Mouse (Mus musculus) brain, adult 2 months (tissue): Measurements from ENCODE around the gene Gng7.

Source experiments
- DNase-seq: peaks from one replicate; pipeline ENCODE4 v3.0.0; 2011; ENCODE audit warnings: low read depth, low spot score

Gene Gng7

DNA sequence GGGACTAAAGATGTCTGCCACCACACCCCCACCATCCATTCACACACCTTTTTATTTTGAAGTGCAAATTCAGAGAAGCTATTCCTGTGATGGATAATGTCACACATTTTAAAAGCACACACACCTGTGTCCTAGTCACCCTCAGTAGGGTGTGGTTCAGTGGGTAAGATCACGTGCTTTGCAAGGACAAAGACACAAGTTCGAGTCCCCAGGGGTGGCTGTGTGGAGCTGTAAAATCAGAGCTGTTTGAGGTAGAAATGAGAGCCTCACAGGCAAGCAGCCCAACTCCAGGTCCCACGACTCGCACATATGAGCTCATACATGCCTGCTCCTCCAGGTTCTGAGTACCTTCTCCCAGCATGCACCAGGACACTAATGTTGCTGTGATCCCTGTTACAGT lies 46.6 kb downstream of the Gng7 start:
- no peak for DNase-seq

DNA sequence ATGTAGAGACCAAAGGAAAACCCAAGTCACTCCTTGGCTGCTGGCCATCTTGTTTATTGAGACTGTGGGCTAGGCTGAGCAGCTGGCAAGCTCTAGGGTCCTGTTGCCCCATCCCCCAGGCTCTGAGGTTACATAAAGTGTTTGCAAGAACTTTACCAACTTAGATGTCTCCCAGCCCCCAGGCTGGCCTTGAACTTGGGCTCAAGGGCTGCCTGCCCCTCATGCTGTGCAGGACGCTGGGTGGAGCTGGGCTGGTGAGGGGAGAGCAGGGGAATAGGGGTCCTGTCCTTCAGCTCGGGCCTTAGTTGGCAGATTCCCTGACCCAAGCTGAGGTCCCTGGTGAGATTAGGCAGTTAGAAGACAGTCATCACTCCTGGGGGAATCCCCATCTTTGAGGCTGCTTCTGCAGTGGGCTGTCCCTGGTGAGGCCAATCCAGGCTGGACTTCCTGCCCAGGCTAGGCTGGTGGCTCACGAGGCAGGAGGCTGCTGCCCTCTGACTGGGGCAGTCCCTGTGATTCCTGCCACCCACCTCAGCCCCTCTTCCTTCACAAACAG lies 47.6 kb downstream of the Gng7 start:
- DNase-seq = no peak

DNA sequence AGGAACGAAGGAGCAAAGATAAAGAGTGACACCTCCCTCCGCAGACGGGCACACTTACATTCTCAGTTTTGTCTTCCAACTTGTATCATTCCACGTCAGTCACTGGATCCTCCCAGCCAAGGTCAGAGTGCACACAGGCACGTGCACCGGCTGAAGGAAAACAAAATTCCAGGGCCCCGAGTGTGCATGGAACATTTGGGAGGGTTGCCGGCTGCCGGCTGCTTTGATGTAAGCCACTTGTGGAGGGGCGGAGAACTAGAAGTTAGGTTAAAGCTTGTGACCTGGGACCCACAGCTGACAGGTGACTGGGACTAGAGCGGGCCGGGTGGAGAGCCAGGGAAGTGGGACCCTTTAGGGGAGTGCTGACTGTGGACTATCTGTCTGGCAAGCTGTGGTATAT lies 48.4 kb downstream of the Gng7 start:
- DNase-seq = no peak

DNA sequence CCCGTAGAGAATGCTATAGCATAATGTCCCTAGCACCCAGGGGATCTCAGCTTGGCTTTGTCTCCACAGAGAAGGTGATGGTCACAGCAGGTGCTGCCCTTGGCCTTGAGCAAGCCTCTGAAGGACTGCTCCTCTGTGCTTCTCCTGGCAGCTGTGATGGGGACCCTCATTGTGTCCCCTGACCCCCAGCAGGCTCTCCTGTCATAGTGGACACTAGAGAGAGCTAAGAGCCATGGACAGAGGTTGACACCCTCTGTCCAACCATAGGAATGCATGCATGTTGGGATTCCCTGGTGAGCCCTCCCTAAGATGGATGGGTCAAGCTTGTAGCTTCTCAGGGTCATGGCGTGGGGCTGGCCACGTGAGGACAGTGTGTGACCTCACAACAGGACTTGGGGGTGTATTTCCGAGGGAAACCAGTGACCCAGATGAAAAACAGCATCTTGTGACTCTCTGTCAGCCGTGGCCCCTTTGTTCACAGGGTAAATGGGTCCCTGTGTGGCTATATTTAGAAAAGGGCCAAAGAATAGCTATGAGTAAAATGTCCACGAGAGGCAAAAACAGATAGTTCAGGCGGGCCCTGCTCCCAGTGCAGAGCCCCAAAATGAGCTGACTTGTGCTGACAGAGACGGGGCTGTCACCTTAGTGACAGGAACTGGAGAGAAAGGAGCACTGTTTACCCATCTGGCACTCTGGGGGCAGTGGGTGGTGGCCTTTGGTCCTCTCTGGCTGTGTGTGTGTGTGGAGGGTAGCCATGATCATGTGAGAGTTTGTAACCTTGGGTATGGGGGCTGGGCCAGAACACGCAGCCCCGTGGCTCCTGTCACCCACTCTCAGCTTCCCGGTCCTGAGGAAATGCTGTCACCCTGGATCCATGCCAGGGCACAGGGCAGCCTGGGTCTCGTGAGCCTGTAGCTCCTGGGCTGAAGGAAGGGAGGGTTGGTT lies 51.4 kb downstream of the Gng7 start:
- DNase-seq = peak; percentile 78

DNA sequence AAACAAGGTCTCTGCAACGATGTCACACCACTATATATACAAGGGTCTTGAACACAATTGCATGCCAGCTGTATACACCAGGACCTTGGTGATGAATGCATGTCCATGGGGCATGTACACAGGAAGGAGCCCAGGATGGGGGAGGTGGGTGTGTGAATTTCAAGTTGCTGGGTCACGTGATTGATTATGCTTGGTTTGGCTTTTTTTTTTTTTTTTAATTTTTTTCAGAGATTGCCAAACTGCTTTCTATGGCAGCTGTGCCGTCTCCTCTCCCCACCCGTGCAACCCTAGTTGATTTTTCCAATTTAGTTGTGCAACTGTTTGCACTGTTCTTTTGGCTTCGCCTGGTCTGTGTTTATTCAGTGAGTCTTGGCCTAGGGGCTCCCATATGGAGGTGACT lies 52.2 kb downstream of the Gng7 start:
- DNase-seq = no peak

DNA sequence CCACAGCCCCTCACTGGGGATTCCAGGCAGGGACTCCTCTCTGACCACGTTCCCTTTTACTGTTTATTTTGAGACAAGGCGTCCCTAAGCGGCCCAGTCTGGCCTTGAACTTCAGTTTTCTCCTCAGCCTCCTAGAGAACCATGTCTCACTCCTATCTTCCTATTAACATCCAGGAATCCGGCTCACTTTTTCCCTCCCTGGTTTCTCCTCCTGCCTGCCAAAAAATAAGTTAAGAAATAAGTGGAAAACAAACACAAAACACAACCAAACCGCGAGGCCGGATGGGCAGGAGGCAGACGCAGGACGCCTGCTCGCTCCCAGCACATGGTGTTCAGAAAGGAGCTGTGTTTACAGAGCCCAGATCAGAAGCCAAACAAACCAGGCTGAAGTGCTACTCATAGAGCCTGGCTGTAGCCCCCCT lies 52.7 kb downstream of the Gng7 start:
- no peak for DNase-seq

DNA sequence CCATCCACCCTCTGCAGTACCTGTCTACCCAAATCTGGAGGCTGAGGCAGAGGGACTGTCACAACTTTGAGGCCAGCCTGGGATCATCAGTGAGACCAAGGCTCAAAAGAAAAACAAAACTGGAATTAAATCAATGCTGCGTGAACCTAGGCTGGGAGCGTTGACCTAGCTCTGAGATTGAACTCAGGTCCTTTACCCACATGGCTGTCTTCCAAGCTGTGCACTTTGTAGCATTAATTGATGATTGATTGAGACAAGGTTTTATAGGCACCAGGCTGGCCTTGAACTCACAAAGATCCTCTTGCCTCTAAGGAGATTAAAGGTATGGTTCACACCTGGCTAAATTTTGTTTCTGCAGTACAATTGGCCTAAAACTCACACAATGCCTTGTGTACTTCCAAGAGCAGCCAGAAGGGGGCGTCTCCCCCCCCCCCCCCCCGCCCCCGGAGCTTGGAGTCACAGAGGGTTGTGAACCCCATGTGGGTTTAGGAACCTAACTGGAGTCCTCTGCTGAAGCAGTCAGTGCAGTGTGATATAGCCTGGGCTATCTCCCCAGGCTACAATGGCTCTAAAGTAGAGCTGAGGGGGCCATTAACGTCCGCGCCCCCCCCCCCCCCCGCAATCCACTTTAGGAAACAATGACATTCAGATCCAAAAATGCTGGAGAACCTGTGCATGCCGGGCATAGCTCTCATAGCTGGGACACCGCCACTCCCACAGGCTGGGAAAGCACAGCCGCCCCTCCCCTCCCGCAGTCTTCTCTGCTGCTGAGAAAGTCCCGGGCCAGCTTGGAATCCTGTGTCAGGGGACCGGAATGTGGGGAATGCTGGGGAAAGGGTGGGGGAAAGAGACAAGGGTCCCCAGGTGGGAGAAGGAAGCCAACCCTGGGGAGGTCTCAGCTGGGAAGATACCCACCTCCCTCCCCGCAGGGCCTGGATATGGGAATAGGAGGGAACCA lies 53.9 kb downstream of the Gng7 start:
- no peak for DNase-seq

DNA sequence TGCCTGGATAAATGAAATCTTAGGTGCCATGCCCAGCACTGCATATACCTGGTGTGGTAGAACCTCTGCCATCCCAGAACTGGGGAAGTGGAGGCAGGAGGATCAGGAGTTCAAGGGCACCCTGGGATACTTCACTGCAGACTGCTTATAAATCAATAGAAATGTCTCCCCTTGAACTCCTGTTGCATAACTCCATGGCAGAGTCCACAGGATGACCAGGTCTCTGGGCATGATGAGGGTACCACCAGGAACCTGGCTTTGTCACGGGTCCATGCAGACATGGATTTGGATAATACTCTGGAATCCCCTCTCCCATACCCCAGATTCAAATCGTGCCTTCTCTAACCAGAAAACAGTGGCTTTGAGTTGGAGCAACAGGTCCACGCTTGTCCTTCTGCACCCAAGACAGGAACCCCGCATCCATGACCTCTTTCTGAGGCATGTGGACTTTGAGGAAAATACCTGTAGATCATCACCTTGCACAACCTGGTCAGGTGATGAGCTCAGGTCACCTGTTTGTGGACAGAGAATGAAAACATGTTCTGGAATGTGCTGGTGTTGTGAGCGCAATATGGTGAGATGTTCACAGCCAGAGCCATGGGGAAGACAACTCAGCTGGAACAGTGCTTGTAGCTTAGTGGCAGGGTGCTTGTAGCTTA lies 55.6 kb downstream of the Gng7 start:
- DNase-seq = no peak

DNA sequence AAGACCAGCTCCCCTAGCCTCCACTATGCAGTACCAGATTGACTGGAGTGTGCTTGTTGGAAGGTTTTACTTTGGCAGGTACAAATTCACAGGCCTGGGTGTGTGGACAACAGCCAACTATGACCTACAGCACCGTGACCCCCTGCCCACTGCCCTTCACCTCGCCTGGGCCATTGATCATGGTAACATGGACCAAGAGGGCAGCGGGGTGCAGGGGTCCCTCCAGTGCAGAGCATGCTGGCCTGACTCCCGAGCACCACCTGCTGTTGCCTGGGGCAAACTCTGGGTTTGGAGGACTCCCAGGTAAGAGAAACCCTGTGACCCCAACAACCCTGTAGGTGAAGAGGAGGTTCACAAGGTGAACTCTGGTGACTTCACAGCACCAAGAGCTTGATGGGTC lies 57.0 kb downstream of the Gng7 start:
- DNase-seq = no peak

DNA sequence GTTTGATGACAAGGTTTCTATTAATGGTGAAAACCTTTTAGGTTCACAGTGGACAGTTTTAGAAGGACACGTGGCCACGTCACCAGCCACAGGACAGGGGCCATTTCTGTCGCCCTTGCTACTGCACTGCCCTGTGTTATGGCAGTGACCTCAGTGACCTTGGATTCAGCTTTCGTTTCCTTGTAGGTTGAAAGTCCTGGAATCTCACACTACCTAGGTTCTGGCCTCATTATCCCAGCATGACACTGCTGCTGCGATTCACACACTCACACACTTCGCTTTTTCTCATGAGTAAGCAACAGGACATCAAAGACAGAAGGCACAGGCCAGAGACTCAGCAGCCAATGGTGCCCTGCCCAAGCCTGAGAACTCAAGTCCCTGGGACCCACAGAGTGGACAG lies 57.8 kb downstream of the Gng7 start:
- DNase-seq = no peak

DNA sequence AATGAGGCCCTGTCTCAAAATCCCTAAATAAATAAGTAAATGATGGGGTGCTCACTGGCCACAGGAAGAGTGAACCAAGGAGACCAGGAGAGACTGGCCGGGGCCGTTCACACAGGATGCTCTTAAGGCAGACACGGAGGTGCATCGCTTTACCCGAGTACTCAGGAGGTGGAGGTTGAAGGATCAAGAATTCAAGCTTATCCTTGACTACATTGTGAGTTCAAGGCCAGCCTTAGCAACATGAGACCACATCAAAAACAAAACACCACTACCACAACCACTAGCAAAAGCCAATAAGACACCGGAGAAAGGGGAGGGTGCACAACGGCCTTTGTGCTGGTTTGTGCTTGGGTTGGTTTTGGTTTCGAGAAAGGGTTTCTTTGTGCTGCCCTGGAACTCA lies 58.4 kb downstream of the Gng7 start:
- DNase-seq = no peak

DNA sequence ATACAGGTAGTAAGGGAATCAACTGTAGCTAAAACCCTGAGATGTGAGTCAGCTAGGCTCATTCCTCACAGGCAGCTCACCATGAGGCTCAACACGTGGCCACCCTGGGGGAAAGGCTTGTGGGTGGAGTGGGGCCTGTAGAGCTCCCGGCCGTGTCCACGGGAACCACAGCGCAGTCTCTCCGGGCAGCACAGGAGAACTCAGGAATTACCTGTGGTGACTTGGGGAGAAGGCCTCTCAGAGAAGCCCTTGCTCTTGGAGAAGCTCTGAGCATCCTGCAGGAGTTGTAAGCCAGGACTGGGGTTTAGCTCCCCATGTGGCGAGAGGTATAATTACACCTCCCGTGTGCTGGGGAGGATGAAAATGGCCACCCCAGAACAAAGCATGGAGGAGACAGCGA lies 59.2 kb downstream of the Gng7 start:
- DNase-seq = peak; percentile 90

DNA sequence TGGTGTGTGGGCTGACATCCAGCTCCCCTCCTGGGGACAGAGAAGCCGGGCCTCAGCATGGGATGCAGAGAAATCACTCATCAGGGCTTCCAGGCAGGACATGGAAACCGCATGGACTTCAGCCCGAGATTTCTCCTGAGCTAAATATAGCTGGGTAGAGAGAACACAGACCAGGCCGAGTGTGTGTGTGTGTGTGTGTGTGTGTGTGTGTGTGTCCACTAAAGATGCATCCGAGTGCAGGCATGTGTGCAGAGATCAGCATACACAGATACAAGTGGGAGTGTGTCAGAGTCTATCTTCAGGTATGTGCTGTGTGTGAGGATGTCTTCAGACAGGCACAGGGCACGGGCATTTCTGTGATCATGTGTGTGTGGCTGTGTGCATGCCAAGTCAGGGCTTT lies 59.9 kb downstream of the Gng7 start:
- no peak for DNase-seq

DNA sequence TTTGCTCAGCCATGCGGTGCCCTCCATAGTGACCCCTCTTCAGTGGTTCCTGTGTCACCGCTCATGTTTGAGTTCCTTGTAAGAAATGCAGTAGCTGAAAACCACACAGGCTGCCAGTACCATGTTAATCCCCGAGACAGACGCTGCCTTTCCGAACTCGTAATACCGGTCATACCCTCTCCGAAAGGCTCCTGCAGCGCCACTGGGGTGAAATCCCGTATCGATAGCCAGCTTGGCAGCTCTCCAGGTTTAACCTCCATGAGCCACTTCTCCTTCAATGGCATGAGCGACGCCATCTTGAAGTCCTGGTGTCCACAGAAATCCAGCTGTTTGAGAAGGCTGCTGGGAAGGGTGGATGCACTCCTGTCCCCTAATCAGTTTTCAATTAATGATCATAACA lies 60.3 kb downstream of the Gng7 start:
- no peak for DNase-seq

DNA sequence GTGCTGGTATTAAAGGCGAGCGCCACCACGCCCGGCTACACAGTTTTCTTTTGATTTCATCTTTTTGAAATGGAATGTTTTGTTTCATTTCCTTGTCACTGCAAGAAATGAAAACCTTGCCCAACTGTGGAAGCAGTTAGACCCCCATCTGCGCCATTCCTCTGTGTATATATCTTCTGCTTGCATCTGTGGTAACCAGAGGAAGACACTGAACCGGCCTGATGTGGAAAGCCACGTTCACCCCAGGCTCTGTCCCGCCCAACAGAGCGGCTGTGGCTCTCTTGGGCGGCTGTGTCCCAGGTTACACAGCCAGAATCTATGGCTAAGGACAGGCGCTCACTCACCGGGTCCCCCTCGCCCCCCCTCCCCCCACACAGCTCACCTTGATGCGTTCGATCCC lies 62.3 kb downstream of the Gng7 start:
- no peak for DNase-seq

DNA sequence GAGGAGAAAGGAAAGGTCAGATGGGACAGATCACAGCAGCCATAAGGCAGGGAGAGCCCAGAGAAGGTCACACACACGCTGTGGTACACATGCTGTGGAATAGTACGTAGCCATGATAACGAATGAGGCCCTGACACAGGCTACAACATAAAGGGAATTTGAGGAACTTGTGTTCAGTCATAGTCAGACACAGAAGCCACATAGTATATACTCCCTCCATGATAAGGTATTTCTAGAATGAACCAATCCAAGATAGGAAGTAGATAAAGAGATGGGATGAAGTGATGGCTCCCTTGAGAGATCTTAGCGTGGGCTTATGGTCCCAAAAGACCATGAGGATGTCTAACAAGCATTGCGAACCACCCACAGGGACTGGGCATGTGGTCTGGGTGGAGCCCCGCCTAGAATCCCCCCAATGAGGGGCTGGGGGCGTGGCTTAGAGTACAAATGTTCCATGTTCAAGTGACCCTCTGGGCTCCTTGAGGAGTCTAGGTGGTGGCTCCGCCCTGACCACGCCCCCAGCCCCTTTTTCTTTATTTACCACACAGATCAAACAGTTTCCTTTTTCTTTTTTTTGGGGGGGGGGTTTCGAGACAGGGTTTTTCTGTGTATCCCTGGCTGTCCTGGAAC lies 62.9 kb downstream of the Gng7 start:
- no peak for DNase-seq

DNA sequence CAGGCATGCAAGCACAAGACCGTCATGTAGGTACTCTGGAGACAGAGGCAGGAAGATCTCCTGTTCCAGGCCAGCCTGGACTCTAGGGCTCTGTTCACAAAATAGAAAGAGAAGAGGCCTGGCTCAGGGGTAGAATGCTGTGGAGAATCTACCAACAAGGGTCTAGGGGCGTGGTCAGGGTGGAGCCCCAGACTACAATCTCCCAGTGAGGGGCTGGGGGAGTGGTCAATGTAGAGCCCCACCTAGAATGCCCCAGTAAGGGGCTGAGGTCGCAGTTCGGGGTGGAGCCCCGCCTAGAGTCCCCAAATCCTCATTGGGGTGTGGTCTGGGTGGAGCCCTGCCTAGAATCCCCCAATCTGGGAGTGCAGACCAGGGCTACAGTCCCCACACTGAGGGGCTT lies 64.4 kb downstream of the Gng7 start:
- no peak for DNase-seq

DNA sequence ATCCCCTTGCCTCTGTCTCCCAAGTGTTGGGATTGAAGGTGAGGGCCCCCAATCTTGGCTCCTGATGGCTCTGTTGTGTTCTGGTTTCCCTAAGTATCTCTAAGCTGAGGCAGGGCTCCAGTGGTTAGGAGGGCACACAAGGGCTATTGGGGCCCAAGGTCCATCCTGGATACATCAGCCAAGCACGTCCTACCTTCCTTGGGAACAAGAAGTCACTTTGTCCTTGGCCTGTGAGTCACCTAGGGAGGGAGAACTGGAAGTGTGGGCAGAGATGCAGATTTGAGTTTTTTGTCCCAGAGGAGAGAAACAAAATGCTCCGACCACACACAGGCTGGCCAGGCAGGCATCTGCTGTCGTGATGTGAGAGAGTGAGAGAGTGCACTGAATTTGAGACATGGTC lies 65.7 kb downstream of the Gng7 start:
- no peak for DNase-seq

DNA sequence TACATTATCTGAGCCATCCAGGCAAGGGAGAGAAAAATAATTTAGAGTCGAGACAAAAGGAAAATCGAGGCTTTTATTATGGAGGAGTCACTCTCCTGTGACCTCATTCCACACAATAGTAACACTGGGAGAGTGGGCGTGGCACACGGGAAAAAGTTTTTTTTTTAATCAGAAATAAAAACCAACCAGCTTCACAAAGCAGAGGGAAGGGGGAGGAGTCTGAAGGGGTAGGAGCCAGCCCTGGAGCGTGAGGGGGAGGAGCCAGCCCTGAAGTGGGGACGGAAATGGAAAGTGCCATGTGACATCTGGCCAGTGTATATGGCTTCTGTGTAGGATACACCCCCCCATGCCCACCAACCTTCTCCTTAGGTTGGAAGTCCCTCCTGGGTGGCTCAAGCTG lies 66.2 kb downstream of the Gng7 start:
- no peak for DNase-seq

DNA sequence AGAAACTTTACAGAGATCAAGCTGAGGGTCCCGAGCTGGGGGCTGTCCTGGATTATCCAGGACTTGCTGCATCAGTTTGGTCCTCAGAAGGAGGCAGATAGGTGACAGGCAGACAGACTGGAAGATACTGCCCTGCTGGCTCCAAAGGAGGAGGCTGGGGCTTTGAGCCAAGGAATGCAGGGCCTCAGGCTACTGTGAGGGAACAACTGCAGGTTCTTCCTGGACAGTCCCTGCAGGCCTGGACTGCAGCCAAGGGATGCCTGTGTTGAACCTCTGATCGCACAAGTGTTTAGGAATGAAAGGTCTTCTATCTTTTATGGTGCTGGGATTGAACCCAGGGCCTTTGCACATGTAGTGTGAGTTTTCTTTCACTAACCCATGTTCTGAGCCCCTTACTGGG lies 66.9 kb downstream of the Gng7 start:
- no peak for DNase-seq
